ENCODE assay signal across 14 mouse cellular contexts in genomic region chr8:42886516-42886915, GRCm38 (mm10).
"Had no signal": no experiment of that assay in that cellular context is flagged by ENCODE, and none has a peak within 500 bp of the region (broad histone marks: within the 10 kb centered on the region; RNA-seq: fewer than 3 reads in every experiment).

No protein-coding gene starts in this region.

- DNase-seq: kidney, adult 18-20 months; kidney, adult 9 months; kidney, postnatal 14 days; kidney, postnatal 4 days; liver, postnatal 0 days; lung, embryonic 14.5 days; thymus, adult 2 months; thymus, postnatal 14 days; thymus, postnatal 4 days had no signal

- ATAC-seq: hindbrain, postnatal 0 days; inflammation-experienced regulatory T-cells, adult 6 months; intestine, embryonic 16.5 days; liver, postnatal 0 days; lung, postnatal 0 days; midbrain, embryonic 15.5 days had no signal
